Comparison of ENCODE assay signal across 21 mouse cellular contexts in genomic region chrX:153656949-153657348, GRCm38 (mm10). TPM values are rescaled to one million over a fixed set of nuclear protein-coding genes. Genes with fewer than 3 reads are reported as not detected.
"Had no signal": no experiment of that assay in that cellular context is flagged by ENCODE, and none has a peak within 500 bp of the region (broad histone marks: within the 10 kb centered on the region; RNA-seq: fewer than 3 reads in every experiment).

No protein-coding gene starts in this region.

- DNase-seq: lung, adult 18-20 months; lung, embryonic 14.5 days; lung, postnatal 14 days; lung, postnatal 4 days; midbrain, embryonic 14.5 days; retina, postnatal 1 day; right cerebral cortex, adult 18-20 months; right cerebral cortex, postnatal 25 days; right cerebral cortex, postnatal 4 days; spleen, adult 18-20 months; thymus, adult 18-20 months; thymus, postnatal 14 days; thymus, postnatal 36 days had no signal

- H3K27ac ChIP-seq: liver, embryonic 14.5 days; midbrain, embryonic 10.5 days; midbrain, embryonic 12.5 days; neural tube, embryonic 13.5 days; neural tube, embryonic 15.5 days had no signal

- ATAC-seq: midbrain, embryonic 16.5 days had no signal

- H3K4me3 ChIP-seq: midbrain, embryonic 10.5 days; midbrain, embryonic 12.5 days; myocyte; neural tube, embryonic 13.5 days; neural tube, embryonic 15.5 days had no signal

- H3K4me1 ChIP-seq: midbrain, embryonic 10.5 days; midbrain, embryonic 12.5 days; neural tube, embryonic 13.5 days; neural tube, embryonic 15.5 days had no signal

RNA-seq across cellular contexts. Expression of gene Kctd12b, which starts 39.2 kb away (rescaled TPM):
- total RNA-seq: megakaryocyte-erythroid progenitor cell, adult 5-6 weeks had no signal
